Mouse (Mus musculus): ENCODE data around the gene Spata5.

DNA sequence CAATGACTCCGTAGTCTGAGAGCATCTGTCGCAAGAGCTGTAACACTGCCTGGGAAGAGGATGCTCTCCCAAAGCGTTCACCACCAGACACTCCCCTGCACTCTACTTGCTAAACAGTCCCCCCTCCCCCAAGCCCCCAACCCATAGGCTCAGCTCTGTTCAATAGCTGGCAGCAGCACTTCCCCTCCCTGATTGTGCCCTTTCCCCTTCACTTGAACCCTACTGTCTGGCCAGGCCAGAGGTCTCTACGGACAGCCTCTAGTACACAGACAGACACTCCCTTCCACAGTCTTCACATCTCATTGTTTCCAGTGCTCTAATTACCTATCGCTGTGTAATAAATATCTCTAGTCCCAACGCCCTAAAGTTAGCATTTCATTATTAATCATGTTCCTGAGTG, 41.8 kb upstream of the Spata5 start:
- TF ChIP-seq POLR2A (IDR thresholded peaks at IDR 0.05; ENCODE audit: low read depth, low read length) (no peak), CTCF (IDR thresholded peaks at IDR 0.05; ENCODE audit: extremely low read depth, insufficient read length, insufficient replicate concordance, low read depth, low read length) (no peak)

Data from small intestine, adult 2 months (tissue).